Mouse (Mus musculus) midbrain, postnatal 0 days (tissue): ENCODE results near the gene Hgd. TPM values are rescaled to one million over a fixed set of nuclear protein-coding genes. Genes with fewer than 3 reads are reported as not detected.
A peak's percentile ranks its signal among the peaks of the same experiment; 100 is the strongest.

Experiments used
- ATAC-seq: fragments of 200-750 bp; cut with Nextera tagmentation; 2 replicates; pipeline ENCODE4 v1.8.0; 2017; ENCODE audit warnings: moderate number of reproducible peaks, mild to moderate bottlenecking, moderate TSS enrichment, moderate library complexity; ENCODE audit not compliant: low FRiP score
- DNase-seq: peaks from one replicate; pipeline ENCODE4 v3.0.0-alpha.2; 2015; ENCODE audit warnings: low spot score
- H3K27ac ChIP-seq: fragments of 300-500 bp; sonication (generic); 2 replicates; pipeline ENCODE4 v1.5.1; 2014; ENCODE audit warnings: low read depth, mild to moderate bottlenecking, low read length, mixed read lengths
- H3K27me3 ChIP-seq: fragments of 300-500 bp; sonication (generic); 2 replicates; pipeline ENCODE4 v1.6.1; 2014; ENCODE audit warnings: low read length, control low read depth, mixed read lengths; ENCODE audit not compliant: insufficient read depth
- H3K36me3 ChIP-seq: fragments of 300-500 bp; sonication (generic); 2 replicates; pipeline ENCODE4 v1.6.1; 2014; ENCODE audit warnings: low read length, control low read depth, mixed read lengths; ENCODE audit not compliant: insufficient read depth
- H3K4me1 ChIP-seq: fragments of 300-500 bp; sonication (generic); 2 replicates; pipeline ENCODE4 v1.6.1; 2014; ENCODE audit warnings: mild to moderate bottlenecking, control low read depth, antibody characterized with exemption, low read length, mixed read lengths; ENCODE audit not compliant: insufficient read depth
- H3K4me2 ChIP-seq: fragments of 300-500 bp; sonication (generic); 2 replicates; pipeline ENCODE4 v1.6.1; 2014; ENCODE audit warnings: low read depth, mild to moderate bottlenecking, low read length, mixed read lengths; ENCODE audit not compliant: poor library complexity, severe bottlenecking
- H3K4me3 ChIP-seq: fragments of 300-500 bp; sonication (generic); 2 replicates; pipeline ENCODE4 v1.5.1; 2014; ENCODE audit warnings: low read depth, mild to moderate bottlenecking, low read length, moderate library complexity
- H3K9ac ChIP-seq: fragments of 300-500 bp; sonication (generic); replicated peaks from 2 replicates; pipeline ENCODE4 v1.6.1; 2014; ENCODE audit warnings: mild to moderate bottlenecking, low read length, moderate library complexity, mixed read lengths; ENCODE audit not compliant: poor library complexity, severe bottlenecking
- H3K9me3 ChIP-seq: fragments of 300-500 bp; sonication (generic); 2 replicates; pipeline ENCODE4 v1.6.1; 2016; ENCODE audit warnings: low read length, control low read depth
- CTCF ChIP-seq: IDR thresholded peaks from 2 replicates; pipeline ENCODE4 v1.5.1; 2016; ENCODE audit warnings: antibody characterized with exemption, mild to moderate bottlenecking
- WGBS: fragments of 180-500 bp; shearing (Covaris S2); extraction: QIAGEN DNeasy Blood & Tissue Kit; methylation state at CpG from one replicate; pipeline ENCODE4 v1.1.7; 2014; 5-methylcytosine and 5-hydroxymethylcytosine counted together
- polyA plus RNA-seq: library from polyadenylated mRNA; unstranded; fragments of >200 nt; fragmentation: Nextera tagmentation; extraction: Ambion mirVana; gene quantifications from 2 replicates; pipeline ENCODE4 v1.2.1, GENCODE M21; 2015
- total RNA-seq: library from RNA; depleted of rRNA; stranded (reverse); fragments of >200 nt; gene quantifications from 2 replicates; pipeline ENCODE4 v1.2.3, GENCODE M21; 2014

Hgd gene
- total and polyA plus RNA-seq, 2 experiments from 2014 or later = 0.27 to 0.43 TPM

DNA sequence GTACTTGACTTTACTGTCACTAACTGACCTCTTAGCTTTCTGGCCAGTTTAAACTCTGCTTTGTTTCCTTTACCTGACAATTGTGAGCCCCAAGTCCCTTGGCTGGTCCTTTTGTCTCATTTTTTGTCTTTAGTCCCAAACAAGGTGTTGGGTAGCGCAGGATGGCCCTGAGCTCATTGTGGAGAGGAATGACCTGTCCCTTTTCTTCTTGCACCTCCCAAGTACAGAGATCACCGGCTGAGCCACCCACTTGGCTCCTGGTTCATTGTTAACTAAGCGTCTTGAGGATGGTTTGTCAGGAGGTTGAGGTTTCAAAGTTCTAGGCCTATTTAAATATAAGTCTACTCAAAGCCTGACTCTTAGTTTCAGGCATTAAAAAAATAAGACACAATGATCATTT, 3.4 kb downstream of the Hgd start:
- H3K4me3 ChIP-seq = no peak overlapping the region
- H3K4me2 ChIP-seq = no peak overlapping the region
- ATAC-seq (no peak), DNase-seq (no peak)
- H3K27ac ChIP-seq = no peak overlapping the region
- no peaks in the 10 kb centered on the region for H3K36me3 ChIP-seq
- TF ChIP-seq CTCF = no peak
- 86% methylated on average over 3 of the region's 3 CpGs for WGBS
- H3K27me3 ChIP-seq = no peaks in the 10 kb centered on the region
- H3K9me3 ChIP-seq = no peaks in the 10 kb centered on the region
- peaks cover 4% of the 10 kb centered on the region; the same call in 1 of the 2 replicates for H3K4me1 ChIP-seq
- no peak overlapping the region for H3K9ac ChIP-seq

DNA sequence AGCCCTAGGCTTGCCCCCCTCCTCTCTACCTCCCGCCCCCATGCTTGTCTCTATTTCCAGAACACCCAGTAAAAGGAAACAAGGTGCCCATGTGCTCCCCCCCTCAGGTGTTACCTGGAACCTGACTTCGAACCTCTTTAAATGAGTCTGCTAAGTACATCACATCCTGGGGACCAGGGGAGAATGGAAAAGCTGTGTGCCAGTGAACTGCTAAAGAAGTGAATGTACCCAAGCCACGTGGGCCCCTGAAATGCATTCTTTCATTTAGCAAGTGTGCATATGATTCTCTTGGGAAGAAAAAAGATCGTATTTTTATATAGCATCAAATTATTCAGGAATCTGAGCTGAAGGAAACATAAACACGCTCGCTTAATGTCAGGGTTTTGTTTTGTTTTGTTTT, 3.8 kb downstream of the Hgd start:
- Histone ChIP-seq H3K9ac (no peak overlapping the region), H3K4me1 (peaks cover 4% of the 10 kb centered on the region; the same call in 1 of the 2 replicates), H3K27me3 (no peaks in the 10 kb centered on the region), H3K36me3 (no peaks in the 10 kb centered on the region), H3K27ac (no peak overlapping the region), H3K4me2 (peak overlapping the region; percentile 43; the same call in 1 of the 2 replicates), H3K4me3 (no peak overlapping the region), H3K9me3 (no peaks in the 10 kb centered on the region)
- DNase-seq (no peak), ATAC-seq (no peak)
- WGBS = 19% methylated on average over 6 of the region's 6 CpGs
- TF ChIP-seq CTCF = no peak

DNA sequence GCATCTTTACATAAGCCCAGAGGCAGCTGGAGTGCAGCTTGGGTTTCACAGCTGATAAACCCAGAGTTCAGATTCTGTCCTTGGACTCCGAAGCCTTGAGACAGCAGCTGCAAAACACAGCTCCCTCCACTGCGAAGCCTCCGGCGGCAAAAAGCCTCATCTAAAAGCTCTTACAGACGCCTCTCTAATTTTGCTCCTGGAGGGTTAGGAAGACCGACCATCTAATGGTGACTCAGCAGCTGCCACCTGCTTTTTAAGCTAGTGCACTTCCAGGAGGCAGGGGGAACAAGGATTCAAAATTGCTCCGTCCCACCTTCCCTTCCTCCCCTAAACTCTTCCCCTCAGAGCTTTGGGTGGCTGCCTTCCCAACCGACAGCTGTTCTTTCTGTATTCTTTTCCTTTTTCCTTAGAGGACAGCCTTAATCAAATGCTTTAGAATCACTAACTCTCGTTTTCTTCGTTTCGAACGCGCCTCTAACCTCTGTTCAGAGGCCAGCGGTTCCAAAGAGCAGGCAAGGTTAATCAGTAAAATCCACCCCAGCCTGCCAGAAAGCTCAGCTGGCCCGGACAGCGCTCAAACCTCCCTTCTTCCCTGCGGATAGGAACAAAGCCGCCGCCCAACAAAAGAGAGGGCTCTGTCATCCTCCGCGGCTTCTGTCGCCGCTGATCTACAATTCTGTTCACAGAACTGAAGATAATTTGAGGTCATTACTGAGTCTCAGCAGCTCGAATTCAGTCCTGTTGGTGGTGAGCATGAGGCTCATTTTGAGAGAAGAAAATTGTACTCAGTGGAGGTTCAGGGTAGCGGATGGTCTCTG, 4.5 kb downstream of the Hgd start:
- DNase-seq (peak; percentile 84), ATAC-seq (peak; percentile 79)
- Histone ChIP-seq H3K9ac (peak overlapping the region; percentile 36; the same call in 1 of the 2 replicates), H3K4me1 (peaks cover 4% of the 10 kb centered on the region; the same call in 1 of the 2 replicates), H3K4me3 (peak overlapping the region; percentile 15), H3K27me3 (no peaks in the 10 kb centered on the region), H3K4me2 (peak overlapping the region; percentile 43), H3K27ac (peak overlapping the region; percentile 66), H3K9me3 (no peaks in the 10 kb centered on the region), H3K36me3 (no peaks in the 10 kb centered on the region)
- no peak for TF ChIP-seq CTCF
- 2% methylated on average over 25 of the region's 25 CpGs for WGBS

DNA sequence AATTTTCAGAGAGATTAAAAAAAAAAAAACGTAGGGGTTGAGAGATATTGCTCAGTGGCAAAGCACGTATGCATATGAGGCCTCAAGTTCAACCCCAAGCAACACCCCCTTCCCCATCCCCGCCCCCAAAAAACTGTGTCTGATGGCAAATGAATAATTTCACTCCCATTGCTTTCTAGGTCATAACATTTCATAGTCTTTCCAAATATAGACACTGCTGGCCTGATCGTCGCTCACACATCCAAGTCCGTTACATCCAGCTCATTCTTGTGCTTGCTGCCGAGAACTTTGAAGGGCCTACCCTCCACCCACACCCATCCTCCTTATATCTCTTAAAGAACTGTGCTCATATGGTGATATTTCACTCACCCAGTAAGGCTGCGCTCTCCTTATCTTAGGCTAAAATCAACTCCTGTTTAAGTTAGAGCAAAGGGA, 5.2 kb downstream of the Hgd start:
- no peak overlapping the region for H3K4me3 ChIP-seq
- peak overlapping the region; percentile 66; the same call in 1 of the 2 replicates for H3K27ac ChIP-seq
- H3K36me3 ChIP-seq = no peaks in the 10 kb centered on the region
- peaks cover 4% of the 10 kb centered on the region; the same call in 1 of the 2 replicates for H3K4me1 ChIP-seq
- H3K9ac ChIP-seq = no peak overlapping the region
- DNase-seq = no peak
- no peak for TF ChIP-seq CTCF
- WGBS = 35% methylated on average over 8 of the region's 8 CpGs
- H3K9me3 ChIP-seq = no peaks in the 10 kb centered on the region
- peak; percentile 38 for ATAC-seq
- peak overlapping the region; percentile 43; the same call in 1 of the 2 replicates for H3K4me2 ChIP-seq
- H3K27me3 ChIP-seq = no peaks in the 10 kb centered on the region

DNA sequence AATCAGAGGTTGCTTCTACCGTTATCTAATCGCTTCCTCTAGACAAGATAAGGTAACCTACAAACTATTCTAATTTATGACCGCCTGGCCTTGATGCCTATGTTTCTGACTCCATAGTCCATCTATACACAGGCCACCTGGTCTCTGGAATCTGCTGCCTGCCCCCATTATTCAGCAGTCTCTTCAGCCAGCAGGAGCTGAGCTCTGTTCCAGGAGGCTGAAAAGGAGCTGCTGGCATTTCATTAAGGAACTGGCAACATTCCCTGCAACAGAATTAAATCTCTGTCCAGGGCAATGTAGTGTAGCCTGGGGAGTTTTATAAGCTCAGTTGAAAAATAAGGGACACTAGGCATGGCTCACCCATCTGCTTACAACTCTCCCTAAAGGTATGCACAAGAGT, 11.0 kb downstream of the Hgd start:
- 73% methylated on average over 3 of the region's 3 CpGs for WGBS
- peak; percentile 68 for DNase-seq
- no peak overlapping the region for H3K4me3 ChIP-seq
- TF ChIP-seq CTCF = no peak
- ATAC-seq = no peak
- H3K36me3 ChIP-seq = no peaks in the 10 kb centered on the region
- H3K9ac ChIP-seq = no peak overlapping the region
- no peaks in the 10 kb centered on the region for H3K9me3 ChIP-seq
- no peak overlapping the region for H3K4me2 ChIP-seq
- H3K27ac ChIP-seq = no peak overlapping the region
- H3K4me1 ChIP-seq = no peaks in the 10 kb centered on the region
- no peaks in the 10 kb centered on the region for H3K27me3 ChIP-seq

DNA sequence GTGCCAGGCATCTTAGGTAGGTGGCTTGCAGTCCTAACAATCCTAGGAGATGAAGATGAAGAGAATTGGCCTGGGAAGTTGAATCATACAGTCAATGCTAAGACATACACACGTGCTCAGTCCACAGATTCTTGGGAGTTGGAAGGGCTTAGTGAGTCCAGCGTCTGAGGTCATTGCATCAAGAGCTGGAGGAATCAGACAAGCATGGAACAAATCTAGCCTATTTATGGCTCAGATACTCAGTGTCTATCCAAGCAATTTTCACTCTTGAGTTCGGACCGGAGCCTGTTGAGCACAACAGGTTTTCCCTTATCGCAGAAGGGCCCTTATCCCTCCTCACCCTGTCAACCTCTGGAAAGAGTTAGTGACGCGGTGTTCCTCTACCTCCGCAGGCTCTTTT, 11.6 kb downstream of the Hgd start:
- DNase-seq (no peak), ATAC-seq (no peak)
- Histone ChIP-seq H3K4me3 (no peak overlapping the region), H3K36me3 (no peaks in the 10 kb centered on the region), H3K4me1 (no peaks in the 10 kb centered on the region), H3K9ac (no peak overlapping the region), H3K9me3 (no peaks in the 10 kb centered on the region), H3K27ac (no peak overlapping the region), H3K27me3 (no peaks in the 10 kb centered on the region), H3K4me2 (no peak overlapping the region)
- no peak for TF ChIP-seq CTCF
- 88% methylated on average over 8 of the region's 8 CpGs for WGBS
